Mouse (Mus musculus) retina, adult 2 months (tissue): ENCODE data around the gene AC109138.7.

Source experiments
- DNase-seq: peaks from one replicate; pipeline ENCODE4 v3.0.0-alpha.2; 2012; ENCODE audit warnings: low read depth, low spot score

The AC109138.7 gene

GRCm38 (mm10) chr19:4192251-4192985 lies 21.7 kb upstream of the AC109138.7 start:
- DNase-seq: no peak

GRCm38 (mm10) chr19:4193129-4193528 lies 21.0 kb upstream of the AC109138.7 start:
- DNase-seq: no peak

- DNase-seq: no peak
Measured at GRCm38 (mm10) chr19:4194021-4194724, 20.0 kb upstream of the AC109138.7 start.

- no peak for DNase-seq
Measured at GRCm38 (mm10) chr19:4194776-4195650, 19.1 kb upstream of the AC109138.7 start.

- DNase-seq: no peak
Measured at GRCm38 (mm10) chr19:4196048-4196447, 18.1 kb upstream of the AC109138.7 start.

- DNase-seq: no peak
Measured at GRCm38 (mm10) chr19:4196548-4196947, 17.6 kb upstream of the AC109138.7 start.

GRCm38 (mm10) chr19:4197180-4197579 lies 17.0 kb upstream of the AC109138.7 start:
- no peak for DNase-seq

- peak; percentile 89 for DNase-seq
Measured at GRCm38 (mm10) chr19:4201291-4201909, 12.8 kb upstream of the AC109138.7 start, which contains the start of gene Rad9a. Gene Rad9a, minus strand, starts transcription at chr19:4201662.

- no peak for DNase-seq
Measured at GRCm38 (mm10) chr19:4202149-4202548, 12.0 kb upstream of the AC109138.7 start.

- DNase-seq: no peak
Measured at GRCm38 (mm10) chr19:4203148-4203547, 11.0 kb upstream of the AC109138.7 start.

- DNase-seq: no peak
Measured at GRCm38 (mm10) chr19:4203604-4204326, 10.4 kb upstream of the AC109138.7 start.

- DNase-seq: no peak
Measured at GRCm38 (mm10) chr19:4204889-4205288, 9.3 kb upstream of the AC109138.7 start.

- DNase-seq: peak; percentile 56
Measured at GRCm38 (mm10) chr19:4206971-4207370, 7.2 kb upstream of the AC109138.7 start.

- no peak for DNase-seq
Measured at GRCm38 (mm10) chr19:4208563-4208962, 5.6 kb upstream of the AC109138.7 start.

GRCm38 (mm10) chr19:4211891-4212588 lies 2.1 kb upstream of the AC109138.7 start:
- DNase-seq: no peak

GRCm38 (mm10) chr19:4213524-4213974 lies 608 bp upstream of the AC109138.7 start:
- no peak for DNase-seq

- no peak for DNase-seq
Measured at GRCm38 (mm10) chr19:4214771-4215450, 754 bp downstream of the AC109138.7 start.

- DNase-seq: no peak
Measured at GRCm38 (mm10) chr19:4215451-4215840, 1.3 kb downstream of the AC109138.7 start.

GRCm38 (mm10) chr19:4216041-4216685 lies 2.0 kb downstream of the AC109138.7 start:
- DNase-seq: no peak
